Mouse (Mus musculus) MEL (cell line): Measurements from ENCODE around the gene Gm3880. TPM values are rescaled to one million over a fixed set of nuclear protein-coding genes. Genes with fewer than 3 reads are reported as not detected.

Experiments used
- DNase-seq: peaks from one replicate; pipeline ENCODE4 v3.0.0; 2011; ENCODE audit warnings: low read depth, low spot score
- H3K27ac ChIP-seq: 2 replicates; pipeline ENCODE4 v1.5.1; 2012; ENCODE audit warnings: low read depth, mild to moderate bottlenecking, control low read depth, low read length, moderate library complexity; ENCODE audit not compliant: control insufficient read depth
- H3K27me3 ChIP-seq, 2 experiments: fragments of 150-350 bp in 1 of 2; sonication (generic) in 1 of 2; 2 replicates each; pipeline ENCODE4 v1.6.1; 2012; ENCODE audit warnings: low read length in 2 of 2, mild to moderate bottlenecking in 2 of 2, improper control_type of control experiment in 1 of 2, moderate library complexity in 1 of 2; ENCODE audit not compliant: insufficient read depth in 2 of 2, control insufficient read depth in 1 of 2
- H3K36me3 ChIP-seq, 2 experiments: 2 replicates each; pipeline ENCODE4 v1.6.1; 2012 to 2014; ENCODE audit warnings: low read length in 2 of 2, improper control_type of control experiment in 1 of 2, inconsistent platforms in 1 of 2, mild to moderate bottlenecking in 1 of 2; ENCODE audit not compliant: insufficient read depth in 2 of 2, control insufficient read depth in 1 of 2
- H3K4me1 ChIP-seq, 2 experiments: fragments of 150-350 bp in 1 of 2; sonication (generic) in 1 of 2; 2 replicates each; pipeline ENCODE4 v1.6.1; 2012; ENCODE audit warnings: low read length in 2 of 2, improper control_type of control experiment in 1 of 2, mild to moderate bottlenecking in 1 of 2; ENCODE audit not compliant: insufficient read depth in 2 of 2, control insufficient read depth in 1 of 2
- H3K4me3 ChIP-seq, 2 experiments: fragments of 150-350 bp in 1 of 2; sonication (generic) in 1 of 2; 2 replicates each; pipeline ENCODE4 v1.5.1; 2012; ENCODE audit warnings: low read depth in 2 of 2, low read length in 2 of 2, mild to moderate bottlenecking in 2 of 2, moderate library complexity in 2 of 2, control low read depth in 1 of 2, improper control_type of control experiment in 1 of 2; ENCODE audit not compliant: control insufficient read depth in 1 of 2, insufficient read depth in 1 of 2
- H3K79me2 ChIP-seq: 2 replicates; pipeline ENCODE4 v1.6.1; 2012; ENCODE audit warnings: mild to moderate bottlenecking, low read length, moderate library complexity; ENCODE audit not compliant: control insufficient read depth, poor library complexity, insufficient read depth
- H3K9ac ChIP-seq: 2 replicates; pipeline ENCODE4 v1.6.1; 2012; ENCODE audit warnings: low read depth, mild to moderate bottlenecking, control low read depth, low read length, moderate library complexity; ENCODE audit not compliant: control insufficient read depth, poor library complexity, severe bottlenecking
- H3K9me3 ChIP-seq: fragments of 150-350 bp; sonication (generic); replicated peaks from 2 replicates; pipeline ENCODE4 v1.6.1; 2012; ENCODE audit warnings: mild to moderate bottlenecking, low read length, improper control_type of control experiment, moderate library complexity; ENCODE audit not compliant: insufficient read depth
- CTCF ChIP-seq, 3 experiments: IDR thresholded peaks in 2 of 3; conservative IDR thresholded peaks in 1 of 3; 2 replicates each; pipeline ENCODE4 v1.5.1; 2011 to 2012; ENCODE audit warnings: low read length in 3 of 3, low read depth in 2 of 3, mild to moderate bottlenecking in 2 of 3, improper control_type of control experiment in 1 of 3, inconsistent platforms in 1 of 3, mixed read lengths in 1 of 3, moderate library complexity in 1 of 3; ENCODE audit not compliant: control insufficient read depth in 1 of 3, insufficient read depth in 1 of 3, poor library complexity in 1 of 3, severe bottlenecking in 1 of 3
- E2F4 ChIP-seq: IDR thresholded peaks from 2 replicates; pipeline ENCODE4 v1.6.1; 2011; ENCODE audit warnings: low read depth, low read length, improper control_type of control experiment, borderline replicate concordance
- JUND ChIP-seq: IDR thresholded peaks from 2 replicates; pipeline ENCODE4 v1.6.1; 2011; ENCODE audit warnings: low read depth, mild to moderate bottlenecking, improper control_type of control experiment, low read length
- MEF2A ChIP-seq: IDR thresholded peaks from 2 replicates; pipeline ENCODE4 v1.6.1; 2014; ENCODE audit warnings: low read depth, mild to moderate bottlenecking, inconsistent platforms, low read length, improper control_type of control experiment; ENCODE audit not compliant: poor library complexity, insufficient replicate concordance, severe bottlenecking; ENCODE audit errors: extremely low read depth
- MYC ChIP-seq: IDR thresholded peaks from 2 replicates; pipeline ENCODE4 v1.6.1; 2011; ENCODE audit warnings: low read depth, mild to moderate bottlenecking, low read length, improper control_type of control experiment, moderate library complexity
- NELFE ChIP-seq: IDR thresholded peaks from 2 replicates; pipeline ENCODE4 v1.6.1; 2011; ENCODE audit warnings: low read depth, low read length, improper control_type of control experiment
- POLR2A ChIP-seq, 2 experiments: IDR thresholded peaks; 2 replicates each; pipeline ENCODE4 v1.6.1; 2011 to 2012; ENCODE audit warnings: low read length in 2 of 2, mild to moderate bottlenecking in 2 of 2, control low read depth in 1 of 2, improper control_type of control experiment in 1 of 2, low read depth in 1 of 2, moderate library complexity in 1 of 2; ENCODE audit not compliant: control insufficient read depth in 1 of 2, insufficient read depth in 1 of 2, poor library complexity in 1 of 2
- POLR2AphosphoS2 ChIP-seq: IDR thresholded peaks from 2 replicates; pipeline ENCODE4 v1.6.1; 2011; ENCODE audit warnings: low read length, improper control_type of control experiment
- RAD21 ChIP-seq: IDR thresholded peaks from 2 replicates; pipeline ENCODE4 v1.6.1; 2011; ENCODE audit warnings: mild to moderate bottlenecking, low read depth, low read length, improper control_type of control experiment
- SMC3 ChIP-seq: IDR thresholded peaks from 2 replicates; pipeline ENCODE4 v1.6.1; 2011; ENCODE audit warnings: low read depth, low read length, improper control_type of control experiment
- UBTF ChIP-seq: IDR thresholded peaks from 2 replicates; pipeline ENCODE4 v1.6.1; 2012; ENCODE audit warnings: low read depth, mild to moderate bottlenecking, inconsistent platforms, low read length, improper control_type of control experiment, moderate library complexity, borderline replicate concordance; ENCODE audit not compliant: insufficient read depth
- USF2 ChIP-seq, 2 experiments: IDR thresholded peaks; 2 replicates each; pipeline ENCODE4 v1.6.1; 2011 to 2012; ENCODE audit warnings: improper control_type of control experiment in 2 of 2, low read length in 2 of 2, borderline replicate concordance in 1 of 2, inconsistent platforms in 1 of 2, low read depth in 1 of 2, mild to moderate bottlenecking in 1 of 2; ENCODE audit not compliant: insufficient read depth in 1 of 2
- ZC3H11A ChIP-seq: IDR thresholded peaks from 2 replicates; pipeline ENCODE4 v1.6.1; 2012; ENCODE audit warnings: low read depth, mild to moderate bottlenecking, inconsistent platforms, low read length, improper control_type of control experiment
- ZMIZ1 ChIP-seq: IDR thresholded peaks from 2 replicates; pipeline ENCODE4 v1.6.1; 2012; ENCODE audit warnings: low read depth, mild to moderate bottlenecking, inconsistent platforms, low read length, improper control_type of control experiment, moderate library complexity
- polyA plus RNA-seq, 2 experiments: library from polyadenylated mRNA; stranded (reverse) in 1 of 2; unstranded in 1 of 2; fragments of >175 nt in 1 of 2; fragments of >200 nt in 1 of 2; gene quantifications; 2 replicates each; pipeline versions ENCODE4 v1.2.1 to v1.2.4; 2012; ENCODE audit warnings: low replicate concordance in 2 of 2, low read depth in 1 of 2; ENCODE audit not compliant: insufficient read length in 2 of 2, insufficient read depth in 1 of 2, missing spikeins in 1 of 2
- total RNA-seq: library from RNA; depleted of rRNA; stranded (reverse); fragments of 300-350 nt; gene quantifications from 2 replicates; pipeline ENCODE4 v1.2.3, GENCODE M21; 2012

The Gm3880 gene
- total and polyA plus RNA-seq, 3 experiments: not detected

GRCm38 (mm10) chrX:102666641-102667040, 20.1 kb downstream of the Gm3880 start:
- Histone ChIP-seq H3K27me3 (no peaks in the 10 kb centered on the region), H3K4me1 (no peaks in the 10 kb centered on the region), H3K36me3 (no peaks in the 10 kb centered on the region), H3K27ac (no peak overlapping the region), H3K9me3 (no peaks in the 10 kb centered on the region), H3K4me3 (no peak overlapping the region), H3K9ac (no peak overlapping the region), H3K79me2 (no peaks in the 10 kb centered on the region)
- TF ChIP-seq MYC (no peak), POLR2AphosphoS2 (no peak), SMC3 (no peak)
- DNase-seq: no peak

- no peak overlapping the region for H3K27ac ChIP-seq
- H3K4me1 ChIP-seq: no peaks in the 10 kb centered on the region
- TF ChIP-seq RAD21 (peak; percentile 61), CTCF (IDR thresholded peaks at IDR 0.05 in 2 of 3, conservative IDR thresholded peaks at IDR 0.05 in 1 of 3; ENCODE audit: control insufficient read depth in 1 of 3, insufficient read depth in 1 of 3, low read depth in 2 of 3, low read length in 3 of 3, poor library complexity in 1 of 3, severe bottlenecking in 1 of 3) (peak in 2 of 3 experiments; percentile 28 to 67; a peak in 4 of 6 replicates), ZC3H11A (peak; percentile 47), POLR2AphosphoS2 (no peak), SMC3 (peak; percentile 72)
- TF ChIP-seq, all 39 proteins: peak for 4
- peak; percentile 42 for DNase-seq
- Histone ChIP-seq H3K79me2 (no peaks in the 10 kb centered on the region), H3K36me3 (no peaks in the 10 kb centered on the region), H3K4me3 (no peak overlapping the region), H3K27me3 (no peaks in the 10 kb centered on the region), H3K9me3 (no peaks in the 10 kb centered on the region), H3K9ac (no peak overlapping the region)
Measured at GRCm38 (mm10) chrX:102660712-102661111, 26.1 kb downstream of the Gm3880 start.

- no peak for TF ChIP-seq USF2 (IDR thresholded peaks at IDR 0.05; ENCODE audit: borderline replicate concordance in 1 of 2, insufficient read depth in 1 of 2, low read depth in 1 of 2, low read length in 2 of 2)
- no peak for TF ChIP-seq POLR2A (IDR thresholded peaks at IDR 0.05; ENCODE audit: control insufficient read depth in 1 of 2, insufficient read depth in 1 of 2, low read depth in 1 of 2, low read length in 2 of 2, poor library complexity in 1 of 2)
- no peak for TF ChIP-seq JUND
- TF ChIP-seq NELFE: no peak
- TF ChIP-seq MEF2A: no peak
- TF ChIP-seq UBTF: no peak
- no peak for TF ChIP-seq ZC3H11A
- TF ChIP-seq SMC3: no peak
- no peak for TF ChIP-seq E2F4
- TF ChIP-seq POLR2AphosphoS2: no peak
- no peak for TF ChIP-seq ZMIZ1
- TF ChIP-seq MYC: no peak
- TF ChIP-seq, all 39 proteins: peak for 0
- peaks cover 0 to 2% of the 10 kb centered on the region in 2 experiments; a peak in 1 of 4 replicates for H3K36me3 ChIP-seq
- no peak for DNase-seq
- H3K27me3 ChIP-seq: no peaks in the 10 kb centered on the region
- H3K27ac ChIP-seq: no peak overlapping the region
- H3K9ac ChIP-seq: no peak overlapping the region
- H3K79me2 ChIP-seq: peaks cover 2% of the 10 kb centered on the region; the same call in 1 of the 2 replicates
- no peaks in the 10 kb centered on the region for H3K9me3 ChIP-seq
- no peaks in the 10 kb centered on the region for H3K4me1 ChIP-seq
- H3K4me3 ChIP-seq: no peak overlapping the region
Measured at GRCm38 (mm10) chrX:102645691-102646090, 41.1 kb downstream of the Gm3880 start.
